Mouse (Mus musculus): ENCODE measurements around the gene Cd164l2.

Cd164l2 gene

DNA sequence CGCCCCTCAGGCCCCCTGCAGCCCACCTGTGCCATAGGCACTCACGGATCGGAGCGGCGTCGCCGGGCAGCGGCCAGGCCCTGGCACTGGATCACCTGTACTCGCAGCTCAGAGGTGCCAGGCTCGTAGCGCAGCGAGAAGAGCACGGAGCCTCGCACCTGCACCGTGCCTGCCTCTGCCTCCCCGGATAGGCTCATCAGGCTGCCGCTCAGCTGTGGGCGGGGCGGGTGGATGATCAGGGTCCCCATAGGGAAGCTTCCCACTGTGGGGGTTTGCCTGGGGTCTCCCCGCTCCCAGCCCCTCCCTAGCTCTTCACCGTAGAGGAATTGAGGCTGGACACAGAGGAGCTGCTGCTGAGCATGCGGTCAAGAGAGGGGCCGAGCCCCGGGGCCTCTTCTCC is 44.9 kb downstream of the Cd164l2 start:
- WGBS = 27% methylated on average over 24 of the region's 24 CpGs

DNA sequence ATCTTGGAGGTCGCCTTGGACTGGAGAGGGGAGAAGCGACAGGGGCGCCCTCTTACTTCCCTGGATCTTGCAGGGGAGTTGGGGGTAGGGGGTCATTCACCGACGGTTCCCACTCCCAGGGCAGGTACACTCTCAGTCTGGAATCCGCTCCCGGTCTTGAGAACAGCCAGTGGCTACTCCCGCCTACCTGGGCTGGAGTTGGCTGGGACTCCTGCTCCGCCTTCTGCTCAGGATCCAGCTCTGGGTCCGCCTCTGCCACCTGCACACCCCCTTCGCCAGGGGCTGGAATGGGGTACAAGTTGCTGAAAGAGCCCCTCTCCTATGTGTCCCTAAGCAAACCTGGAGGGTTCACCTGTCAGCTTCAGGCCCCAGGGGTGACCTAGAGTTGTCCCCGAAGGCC is 45.3 kb downstream of the Cd164l2 start:
- 54% methylated on average over 12 of the region's 12 CpGs for WGBS

- 90% methylated on average over 12 of the region's 12 CpGs for WGBS
Measured at GRCm38 (mm10) chr4:133257798-133258408, 46.0 kb downstream of the Cd164l2 start.

DNA sequence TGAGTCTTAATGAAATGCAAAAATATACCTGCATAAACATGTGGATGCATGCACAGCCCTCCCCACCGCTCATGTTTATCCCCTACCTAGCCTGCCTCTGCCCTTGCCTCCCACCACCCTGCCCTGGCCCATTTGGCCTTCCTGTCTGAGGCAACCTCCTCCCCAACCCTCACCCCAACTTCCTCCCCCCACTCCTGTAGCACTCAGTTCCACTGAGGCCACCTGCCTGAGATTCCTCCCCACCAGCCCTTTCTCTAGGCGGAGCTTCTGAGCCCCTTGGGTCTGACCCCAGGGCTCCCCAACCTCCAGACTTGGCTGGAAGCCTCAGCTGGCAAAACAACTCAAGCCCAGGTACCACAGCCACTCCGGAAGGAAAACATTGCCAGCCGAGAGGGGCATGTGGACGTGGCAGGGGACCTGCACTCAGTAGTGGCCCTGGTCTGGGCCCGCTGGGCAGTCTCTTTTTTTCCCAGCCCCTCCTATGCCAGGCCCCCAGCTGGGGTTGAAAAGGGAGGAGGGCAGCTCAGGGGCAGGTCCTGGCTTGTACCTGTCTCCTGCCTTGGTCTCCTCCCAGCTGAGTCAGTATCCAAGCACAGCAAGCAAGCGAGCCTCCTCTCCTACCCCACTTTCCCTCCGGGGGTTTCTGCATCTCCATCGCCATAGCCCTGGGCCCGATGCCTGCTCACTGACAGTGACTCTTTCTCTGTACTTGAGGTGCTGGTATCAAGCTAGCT is 49.9 kb downstream of the Cd164l2 start:
- 69% methylated on average over 10 of the region's 10 CpGs for WGBS

GRCm38 (mm10) chr4:133262375-133262765 is 50.4 kb downstream of the Cd164l2 start:
- 54% methylated on average over 7 of the region's 7 CpGs for WGBS

DNA sequence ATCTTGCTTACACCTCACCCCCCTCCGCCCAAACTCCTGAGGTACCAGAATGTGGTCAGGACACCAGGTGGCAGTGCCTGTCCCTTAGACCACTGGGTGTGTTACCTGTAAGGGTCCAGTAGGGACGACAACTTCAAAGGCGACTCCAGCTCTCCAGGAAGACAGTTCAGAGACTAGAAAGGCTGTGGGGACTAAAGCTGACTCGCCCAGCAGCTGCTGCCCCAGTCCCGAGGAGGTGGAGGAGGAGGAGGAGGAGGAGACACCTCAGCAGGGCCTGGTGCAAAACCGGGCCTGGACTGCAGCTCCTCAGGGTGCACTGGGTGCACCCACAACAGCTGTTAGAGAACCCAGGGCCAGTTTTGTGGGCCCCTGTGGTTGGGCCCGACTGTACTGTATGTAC is 51.0 kb downstream of the Cd164l2 start, which contains the start of gene Sytl1:
TSS of gene Sytl1 (minus strand) at position 232 of the 400 bp plus-strand sequence.
- WGBS = 48% methylated on average over 7 of the region's 7 CpGs

- 62% methylated on average over 5 of the region's 5 CpGs for WGBS
Measured at GRCm38 (mm10) chr4:133263756-133264155, 51.8 kb downstream of the Cd164l2 start.

DNA sequence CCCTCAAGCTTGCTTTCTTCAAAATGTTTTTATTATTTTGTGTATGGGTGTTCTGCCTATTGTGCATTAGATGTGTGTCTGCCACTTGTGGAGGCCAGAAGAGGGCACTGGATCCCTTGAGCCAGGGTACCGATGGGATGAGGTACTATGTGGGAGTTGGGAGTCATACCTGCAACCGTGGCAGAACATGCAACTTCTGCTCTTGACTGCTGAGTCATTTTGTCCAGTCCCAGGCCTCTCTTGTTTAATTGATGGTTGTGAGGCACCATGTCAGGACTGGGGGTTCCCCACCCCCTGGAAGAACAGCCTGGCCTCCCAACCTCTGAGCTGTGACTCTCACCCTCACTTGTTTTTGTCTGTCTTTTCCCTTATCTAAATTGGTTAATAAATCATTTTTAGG is 52.6 kb downstream of the Cd164l2 start:
- 88% methylated on average over 2 of the region's 2 CpGs for WGBS

- 92% methylated on average over 3 of the region's 3 CpGs for WGBS
Measured at GRCm38 (mm10) chr4:133265297-133265696, 53.4 kb downstream of the Cd164l2 start.

GRCm38 (mm10) chr4:133265759-133266158 is 53.8 kb downstream of the Cd164l2 start:
- WGBS = 79% methylated on average over 4 of the region's 4 CpGs

GRCm38 (mm10) chr4:133266248-133266880 is 54.4 kb downstream of the Cd164l2 start:
- 90% methylated on average over 12 of the region's 12 CpGs for WGBS

DNA sequence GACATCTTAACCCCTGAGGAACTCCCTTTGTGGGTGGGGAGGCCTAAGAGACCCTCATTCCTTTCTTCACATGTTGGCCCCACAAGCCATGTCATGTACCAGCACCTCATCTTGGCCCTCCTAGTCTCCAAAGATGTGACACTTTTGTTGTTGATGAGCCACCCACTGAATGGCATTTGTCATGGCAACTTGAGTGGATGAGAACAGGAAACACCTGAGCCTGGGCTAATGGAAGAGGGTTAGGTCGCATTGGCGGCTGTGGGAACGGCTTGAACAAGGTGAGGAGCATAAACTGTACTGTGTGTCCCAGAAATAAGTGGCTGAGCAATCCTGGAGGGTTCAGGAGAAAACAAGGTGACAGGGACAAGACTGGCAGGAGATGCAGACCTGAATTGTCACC is 57.0 kb downstream of the Cd164l2 start:
- WGBS = 96% methylated on average over 3 of the region's 3 CpGs

DNA sequence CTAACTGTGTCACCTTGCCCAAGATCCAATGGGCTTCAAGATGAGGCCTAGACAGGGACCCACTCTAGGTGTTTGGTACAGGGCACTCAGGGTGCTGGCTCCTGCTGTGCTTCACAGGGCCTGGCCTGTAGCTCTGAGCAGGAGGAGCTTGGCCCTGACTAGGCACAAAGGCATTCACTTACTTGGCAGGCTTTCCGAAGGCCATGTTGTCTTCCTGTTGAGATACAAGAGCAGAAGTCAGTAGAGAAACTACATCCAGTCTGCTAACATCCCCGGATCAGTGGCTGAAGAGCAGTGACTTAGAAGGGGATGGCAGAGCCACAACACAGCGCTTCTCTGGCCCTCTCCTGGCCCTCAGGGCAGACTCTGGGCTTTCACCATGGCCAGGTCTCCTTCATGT is 57.7 kb downstream of the Cd164l2 start:
- WGBS = 70% methylated on average over 3 of the region's 3 CpGs

DNA sequence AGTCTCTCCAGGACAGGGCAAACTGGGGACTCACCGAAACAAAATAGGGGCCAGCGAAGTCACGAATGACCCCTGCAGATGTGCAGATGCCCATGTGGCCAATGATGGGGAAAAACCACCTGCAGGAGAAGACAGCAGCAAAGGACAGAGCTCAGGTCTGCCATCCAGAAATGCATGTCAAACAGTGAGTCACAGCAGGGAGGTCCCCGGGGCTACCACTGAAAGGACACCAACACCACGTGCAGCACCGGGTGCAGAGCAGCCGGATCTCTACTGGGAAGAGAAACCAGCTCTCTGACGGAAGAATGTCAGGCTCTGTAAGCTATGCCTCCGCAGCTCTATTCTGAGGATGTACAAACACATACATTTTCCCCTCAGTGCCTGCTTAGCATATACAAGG is 59.0 kb downstream of the Cd164l2 start:
- 75% methylated on average over 9 of the region's 9 CpGs for WGBS
